Mouse (Mus musculus) frontal cortex, adult 2 months (tissue): Measurements from ENCODE around the gene Mitf. TPM values are rescaled to one million over a fixed set of nuclear protein-coding genes. Genes with fewer than 3 reads are reported as not detected.

ENCODE experiments used
- DNase-seq, 2 experiments: peaks; one replicate each; pipeline ENCODE4 v3.0.0; 2022; ENCODE audit warnings: low spot score in 1 of 2; ENCODE audit errors: extremely low spot score in 1 of 2
- polyA plus RNA-seq: library from polyadenylated mRNA; depleted of rRNA; stranded (reverse); fragments of >200 nt; gene quantifications from 2 replicates; pipeline ENCODE4 v1.2.3, GENCODE M21; 2012

Mitf gene
- polyA plus RNA-seq, 1 experiment = 13.3 TPM

GRCm38 (mm10) chr6:97820505-97820904 lies 13.7 kb downstream of the Mitf start:
- no peak for DNase-seq

- DNase-seq = no peak
These were observed 15.0 kb downstream of the Mitf start for GRCm38 (mm10) chr6:97821811-97822210.

- DNase-seq = no peak
These were observed 19.9 kb downstream of the Mitf start for GRCm38 (mm10) chr6:97826642-97827275.

- DNase-seq = no peak
These were observed 21.2 kb downstream of the Mitf start for GRCm38 (mm10) chr6:97828021-97828420.

- DNase-seq = peak in 1 of 2 experiments; percentile 33
These were observed 22.2 kb downstream of the Mitf start for GRCm38 (mm10) chr6:97828822-97829719.

DNA sequence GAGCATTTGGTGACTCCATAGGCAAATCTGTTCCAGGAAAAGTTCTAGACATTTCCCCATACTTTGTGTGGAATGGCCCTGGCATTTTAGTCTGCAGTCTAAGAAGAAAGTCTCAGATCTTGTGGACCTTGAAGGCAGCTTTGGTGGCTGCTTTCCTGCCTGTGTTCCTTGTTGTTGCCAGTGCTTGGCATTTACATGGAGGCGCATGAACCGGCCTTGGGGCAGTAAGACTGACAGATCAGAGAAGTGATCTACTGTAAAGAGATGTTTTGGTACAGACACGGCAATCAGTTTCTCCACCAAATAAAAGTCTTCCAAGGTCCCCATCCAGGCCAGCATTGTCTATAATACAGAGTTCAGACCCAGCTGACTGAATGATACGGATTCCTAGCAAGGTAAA lies 25.6 kb downstream of the Mitf start:
- DNase-seq = no peak

DNA sequence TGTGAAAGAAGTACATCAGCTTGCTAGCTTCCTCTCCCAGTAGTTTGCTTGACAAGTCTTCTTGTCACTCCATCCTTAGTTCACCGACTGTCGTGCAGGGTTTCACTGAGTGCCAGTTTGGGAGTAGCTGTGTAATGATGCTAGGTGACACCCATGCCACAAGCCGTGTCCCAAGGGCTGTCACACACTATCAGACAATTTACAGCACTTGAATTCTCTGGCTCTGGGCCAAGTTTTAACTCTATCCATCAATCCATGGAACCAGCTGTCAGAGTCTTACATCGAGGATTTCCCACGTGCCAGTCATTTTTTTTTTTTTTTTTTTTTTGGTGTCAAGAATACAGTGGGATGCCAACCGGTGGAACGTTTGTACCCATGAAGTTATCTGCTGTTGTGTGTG lies 29.3 kb downstream of the Mitf start:
- DNase-seq = no peak

- no peak for DNase-seq
These were observed 30.9 kb downstream of the Mitf start for GRCm38 (mm10) chr6:97837711-97838110.

DNA sequence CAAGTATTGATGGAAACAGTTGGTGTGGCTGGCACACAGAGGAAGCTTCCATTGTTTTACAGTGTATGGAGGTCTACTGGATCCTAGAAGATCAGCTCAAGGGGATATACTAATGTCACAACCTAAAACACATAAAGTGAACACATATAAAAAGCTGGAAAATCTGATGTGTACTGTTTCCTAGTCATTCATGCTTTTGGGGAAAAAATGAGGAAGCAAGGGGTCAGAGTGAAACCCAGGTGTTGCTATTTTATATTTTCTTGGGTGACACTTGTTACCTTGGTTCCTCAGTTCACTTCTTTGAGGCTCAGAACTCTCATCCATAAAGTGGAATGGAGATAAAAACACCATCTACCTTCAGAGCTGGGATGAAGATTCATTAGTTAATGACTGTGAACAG lies 32.7 kb downstream of the Mitf start:
- DNase-seq = no peak

- no peak for DNase-seq
These were observed 37.3 kb downstream of the Mitf start for GRCm38 (mm10) chr6:97844112-97844511.

DNA sequence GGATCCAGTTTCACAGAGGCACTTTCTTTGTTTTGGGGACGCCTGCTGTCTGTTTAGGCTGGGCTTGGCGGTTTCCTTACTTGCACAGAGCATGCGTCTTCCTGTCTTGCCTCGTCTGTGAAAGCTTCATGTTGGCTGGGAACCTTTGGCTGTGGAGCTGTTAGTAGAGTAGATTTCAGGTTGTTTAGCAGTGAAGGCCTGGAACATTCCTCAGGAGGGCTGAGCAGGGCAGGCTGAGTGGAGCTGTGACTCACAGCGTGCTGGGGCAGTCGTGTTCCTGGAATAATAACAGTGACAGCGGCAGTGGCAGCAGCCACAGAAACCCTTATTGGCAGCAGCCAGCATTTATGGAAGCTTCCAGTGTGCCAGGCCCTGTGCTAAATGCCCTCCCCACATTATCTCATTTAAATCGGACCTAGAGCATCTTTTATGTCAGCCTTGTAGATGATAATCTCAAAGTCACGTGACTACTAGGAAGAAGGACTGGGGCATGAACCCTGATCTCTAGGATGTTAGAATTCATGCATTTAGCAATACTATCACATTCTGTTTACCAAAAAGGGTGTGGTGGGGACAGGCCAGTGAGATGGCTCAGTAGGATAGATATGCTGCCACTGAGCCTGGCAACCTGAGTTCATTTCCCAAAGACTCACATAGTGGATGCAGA lies 41.5 kb downstream of the Mitf start:
- peak in 1 of 2 experiments; percentile 33 for DNase-seq

- no peak for DNase-seq
These were observed 47.4 kb downstream of the Mitf start for GRCm38 (mm10) chr6:97854236-97854635.

DNA sequence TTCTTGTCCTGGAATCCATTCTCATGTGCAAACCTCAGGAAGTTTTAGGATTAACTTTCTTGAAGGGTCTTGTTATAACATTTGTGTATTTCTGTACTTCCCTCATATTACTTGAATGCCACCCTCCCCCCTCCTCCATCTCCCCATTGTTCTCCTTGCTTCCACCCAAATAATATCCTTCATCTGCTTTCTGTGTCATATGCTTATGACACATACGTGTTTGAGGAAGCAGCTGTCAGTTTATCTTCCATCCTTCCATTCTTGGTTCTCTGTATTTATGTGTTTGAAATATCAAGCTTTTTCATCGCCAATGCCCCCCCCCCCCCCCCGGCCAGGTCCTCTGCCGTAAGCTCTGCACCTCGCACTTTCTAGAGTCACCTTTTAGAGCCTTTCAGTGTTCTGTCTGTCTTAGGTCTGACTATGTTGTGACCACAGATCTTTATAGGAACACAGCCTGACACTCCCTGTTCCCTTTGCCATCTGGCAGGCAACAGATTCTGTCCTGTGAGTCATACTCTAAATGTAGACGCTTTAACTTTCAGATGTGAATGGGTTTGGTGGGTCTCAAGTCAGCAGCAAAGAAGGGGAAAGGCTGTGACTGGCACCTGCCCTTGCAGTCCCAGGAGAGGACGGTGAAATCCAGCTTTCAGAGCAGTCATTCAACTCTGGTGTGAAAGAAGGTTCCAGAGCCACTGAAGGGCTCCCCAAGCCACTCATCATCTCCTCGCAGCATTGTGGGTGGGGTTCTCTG lies 48.7 kb downstream of the Mitf start:
- peak; percentile 59 to 64 for DNase-seq

DNA sequence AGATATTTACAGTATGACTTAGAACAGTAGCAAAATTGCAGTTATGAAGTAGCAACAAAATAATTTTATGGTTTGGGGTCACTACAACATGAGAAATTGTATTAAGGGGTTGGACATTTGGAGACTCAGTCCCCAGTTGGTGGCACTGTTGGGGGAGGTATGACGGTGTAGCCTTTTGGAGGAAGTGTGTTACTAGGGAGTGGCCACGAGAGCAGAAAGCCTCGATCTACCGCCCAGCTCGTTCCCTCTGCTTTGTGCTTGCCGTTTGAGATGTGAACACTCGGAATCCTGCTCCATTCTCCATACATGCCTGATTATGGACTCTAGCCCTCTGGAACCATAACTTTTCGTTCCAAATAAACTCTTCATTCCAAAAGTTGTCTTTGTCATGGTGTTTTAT lies 49.6 kb downstream of the Mitf start:
- no peak for DNase-seq

DNA sequence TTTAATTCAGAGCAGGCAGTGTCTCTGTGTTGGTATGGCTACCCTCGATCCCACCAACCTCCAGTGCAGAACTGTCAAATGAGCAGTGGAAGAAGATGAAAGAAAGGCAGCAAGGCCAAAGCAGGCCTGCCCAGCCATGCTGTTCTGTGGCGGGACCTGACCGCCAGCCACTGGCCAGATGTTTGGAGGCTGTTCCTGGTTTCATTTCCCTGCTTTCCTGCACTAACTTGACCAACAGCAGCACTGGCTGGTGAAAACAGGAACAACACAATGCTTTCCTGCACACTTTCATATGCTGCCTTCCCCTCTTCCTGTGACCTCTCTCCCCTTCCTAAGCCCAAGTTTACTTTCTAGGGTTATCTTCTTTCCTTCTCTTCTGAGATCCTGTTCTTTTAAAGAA lies 50.8 kb downstream of the Mitf start:
- DNase-seq = no peak

DNA sequence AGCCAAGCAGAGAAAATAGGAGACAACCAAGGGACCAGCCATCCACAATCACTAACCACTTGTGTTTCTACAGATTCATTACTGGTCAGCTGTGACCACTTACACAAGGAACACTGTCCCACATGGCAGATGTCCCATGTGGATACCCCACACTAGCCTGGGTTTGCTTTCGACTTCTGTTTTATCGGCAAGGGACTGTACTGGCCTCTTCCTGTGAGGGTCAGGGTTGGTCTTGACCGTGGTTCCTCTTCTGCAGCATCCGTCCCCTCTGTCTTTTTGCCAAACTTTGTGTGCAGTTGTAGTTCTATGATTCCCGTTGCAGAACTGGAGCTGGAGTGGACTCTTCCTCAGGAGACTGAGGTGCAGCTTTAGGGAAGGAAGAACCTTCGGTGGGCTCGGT lies 59.7 kb downstream of the Mitf start:
- DNase-seq = no peak

- DNase-seq = no peak
These were observed 61.2 kb downstream of the Mitf start for GRCm38 (mm10) chr6:97868005-97868404.

- no peak for DNase-seq
These were observed 63.1 kb downstream of the Mitf start for GRCm38 (mm10) chr6:97869953-97870352.

DNA sequence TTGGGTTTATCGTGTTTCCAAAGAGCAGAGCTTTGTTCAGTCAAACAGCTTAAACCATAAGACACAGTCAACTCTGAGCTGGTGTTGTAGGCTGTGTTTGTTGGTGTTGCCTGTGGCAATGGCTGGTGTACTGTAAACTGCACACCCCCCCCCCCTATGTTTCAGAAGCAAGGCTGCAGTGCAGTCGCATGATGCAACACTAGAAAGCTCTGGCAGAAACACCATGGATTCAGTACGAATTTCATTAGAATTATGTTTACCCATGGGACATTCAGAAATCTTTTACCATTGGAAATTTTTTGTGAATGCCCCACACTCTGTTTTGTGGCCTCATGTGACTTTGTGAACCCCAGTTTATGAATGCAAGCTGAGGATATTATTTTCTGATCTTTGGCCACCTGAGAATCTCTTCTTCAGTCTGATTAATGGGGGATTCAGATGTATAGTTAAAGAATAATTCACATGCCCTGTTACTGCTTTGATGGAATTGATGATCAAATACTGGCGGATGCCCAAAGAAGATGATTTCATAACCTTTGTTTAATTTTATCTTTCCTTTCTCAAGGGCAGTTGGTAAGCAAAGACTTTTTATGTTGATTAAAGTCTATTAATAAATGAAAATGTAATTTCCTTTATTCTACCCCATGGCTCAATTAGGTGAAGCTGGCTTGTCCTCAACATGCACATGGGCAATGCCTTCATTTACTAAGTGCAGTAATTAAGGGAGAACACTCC lies 64.6 kb downstream of the Mitf start:
- no peak for DNase-seq

- no peak for DNase-seq
These were observed 66.2 kb downstream of the Mitf start for GRCm38 (mm10) chr6:97873102-97873501.
